Mouse (Mus musculus): ENCODE data around the gene Rbm3.
"Not testable (repeated sequence)": the region's sequence is repeated elsewhere in the genome, so short reads cannot be mapped to it uniquely, and the experiment has no call there.

Gene Rbm3

GRCm38 (mm10) chrX:8125235-8125634, 20.4 kb downstream of the Rbm3 start:
- DNase-seq = no peak

GRCm38 (mm10) chrX:8123821-8124470, 21.7 kb downstream of the Rbm3 start:
- no peak for DNase-seq

- no peak for DNase-seq
These were observed 28.4 kb downstream of the Rbm3 start for GRCm38 (mm10) chrX:8117264-8117663.

- DNase-seq = no peak
These were observed 30.4 kb downstream of the Rbm3 start for GRCm38 (mm10) chrX:8115275-8115674.

GRCm38 (mm10) chrX:8105019-8105418, 40.7 kb downstream of the Rbm3 start:
- no peak for DNase-seq

GRCm38 (mm10) chrX:8102213-8102668, 43.4 kb downstream of the Rbm3 start:
- no peak for DNase-seq

GRCm38 (mm10) chrX:8101017-8101416, 44.7 kb downstream of the Rbm3 start:
- DNase-seq = no peak

GRCm38 (mm10) chrX:8099435-8099834, 46.2 kb downstream of the Rbm3 start:
- DNase-seq = no peak

- DNase-seq = peak; percentile 94
These were observed 48.9 kb downstream of the Rbm3 start for GRCm38 (mm10) chrX:8096787-8097242.

GRCm38 (mm10) chrX:8096068-8096786, 49.5 kb downstream of the Rbm3 start:
- peak; percentile 88 for DNase-seq

- no peak for DNase-seq
These were observed 50.1 kb downstream of the Rbm3 start for GRCm38 (mm10) chrX:8095546-8095945.

GRCm38 (mm10) chrX:8090954-8091347, 54.7 kb downstream of the Rbm3 start:
- DNase-seq = not testable (repeated sequence)

GRCm38 (mm10) chrX:8090346-8090953, 55.2 kb downstream of the Rbm3 start, which contains the start of gene Was:
TSS of gene Was (minus strand) at chrX:8090498.
- DNase-seq = no peak

GRCm38 (mm10) chrX:8089746-8090145, 55.9 kb downstream of the Rbm3 start:
- DNase-seq = no peak
